Mouse (Mus musculus) ES-E14 (cell line): ENCODE data around the gene Rbfox1. TPM values are rescaled to one million over a fixed set of nuclear protein-coding genes. Genes with fewer than 3 reads are reported as not detected.

Source experiments
- DNase-seq: peaks from one replicate; pipeline ENCODE4 v3.0.0-alpha.2; 2013; ENCODE audit warnings: low read depth, low spot score
- H3K27ac ChIP-seq: 2 replicates; pipeline ENCODE4 v1.5.1; 2012; ENCODE audit warnings: low read depth, mild to moderate bottlenecking, low read length, moderate library complexity, mixed read lengths; ENCODE audit not compliant: poor library complexity, insufficient read depth, severe bottlenecking
- H3K36me3 ChIP-seq: 2 replicates; pipeline ENCODE4 v1.6.1; 2012; ENCODE audit warnings: mild to moderate bottlenecking, low read length, moderate library complexity, mixed read lengths; ENCODE audit not compliant: control insufficient read depth, poor library complexity, insufficient read depth, severe bottlenecking
- H3K4me1 ChIP-seq, 2 experiments: fragments of 150-350 bp in 1 of 2; sonication (generic) in 1 of 2; 2 replicates each; pipeline ENCODE4 v1.6.1; 2012; ENCODE audit warnings: low read length in 2 of 2, mild to moderate bottlenecking in 1 of 2, mixed read lengths in 1 of 2; ENCODE audit not compliant: control insufficient read depth in 2 of 2, insufficient read depth in 2 of 2, poor library complexity in 1 of 2
- H3K4me3 ChIP-seq, 2 experiments: fragments of 150-350 bp in 1 of 2; sonication (generic) in 1 of 2; 2 replicates each; pipeline ENCODE4 v1.5.1; 2012; ENCODE audit warnings: low read length in 2 of 2, low read depth in 1 of 2, mild to moderate bottlenecking in 1 of 2, mixed read lengths in 1 of 2; ENCODE audit not compliant: insufficient read depth in 1 of 2, poor library complexity in 1 of 2, severe bottlenecking in 1 of 2
- H3K9ac ChIP-seq: 2 replicates; pipeline ENCODE4 v1.6.1; 2012; ENCODE audit warnings: low read depth, mild to moderate bottlenecking, low read length, mixed read lengths; ENCODE audit not compliant: poor library complexity, insufficient read depth, severe bottlenecking
- H3K9me3 ChIP-seq: fragments of 150-350 bp; sonication (generic); 2 replicates; pipeline ENCODE4 v1.6.1; 2012; ENCODE audit warnings: low read depth, mild to moderate bottlenecking, low read length; ENCODE audit not compliant: control insufficient read depth, insufficient read depth
- CHD2 ChIP-seq: IDR thresholded peaks from 2 replicates; pipeline ENCODE4 v1.6.1; 2014; ENCODE audit warnings: mild to moderate bottlenecking, low read depth, low read length, inconsistent platforms
- HCFC1 ChIP-seq: IDR thresholded peaks from 2 replicates; pipeline ENCODE4 v1.6.1; 2012; ENCODE audit warnings: low read length, inconsistent platforms, borderline replicate concordance; ENCODE audit not compliant: insufficient read depth
- MAFK ChIP-seq: IDR thresholded peaks from 2 replicates; pipeline ENCODE4 v1.6.1; 2014; ENCODE audit warnings: mild to moderate bottlenecking, low read depth, low read length, inconsistent platforms; ENCODE audit not compliant: insufficient read depth
- ZC3H11A ChIP-seq: IDR thresholded peaks from 2 replicates; pipeline ENCODE4 v1.6.1; 2012; ENCODE audit warnings: low read depth, mild to moderate bottlenecking, inconsistent platforms, low read length, borderline replicate concordance
- ZNF384 ChIP-seq: IDR thresholded peaks from 2 replicates; pipeline ENCODE4 v1.6.1; 2012; ENCODE audit warnings: low read depth, low read length, inconsistent platforms
- in situ Hi-C, 2 experiments: fragments of 600-800 bp; cut with MboI; formaldehyde crosslinking; loops; one replicate each; pipeline ENCODE4 v1.15.1; 2025; ENCODE audit warnings: low sequenced_read_pairs in 2 of 2, inconsistent platforms in 1 of 2; ENCODE audit not compliant: unreplicated experiment in 2 of 2
- total RNA-seq: library from RNA; depleted of rRNA; stranded (reverse); fragments of 300-350 nt; gene quantifications from 2 replicates; pipeline ENCODE4 v1.2.3, GENCODE M21; 2012

Rbfox1 gene
- total RNA-seq, 1 experiment: 0.18 TPM

DNA sequence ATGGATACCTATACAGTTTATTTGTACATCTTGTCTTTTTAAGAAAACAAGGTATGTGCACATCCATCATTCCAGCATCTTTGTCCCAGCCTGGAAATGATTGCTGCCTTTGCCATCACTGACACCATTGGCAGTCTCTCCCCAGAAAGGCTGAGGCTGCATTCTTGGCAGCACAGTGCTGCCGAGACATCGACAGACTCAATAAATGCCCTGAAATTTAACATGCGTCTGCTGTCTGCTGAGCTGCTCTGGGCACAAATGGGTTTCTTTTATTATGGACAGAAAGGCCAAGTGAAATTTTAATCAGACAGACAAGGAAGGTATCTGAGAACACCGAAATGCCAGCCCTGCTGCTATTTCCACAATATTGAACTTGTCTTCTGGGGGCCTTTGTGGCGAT is 761.8 kb downstream of the Rbfox1 start:
- TF ChIP-seq CHD2: no peak
- no peak for TF ChIP-seq ZC3H11A
- no peak for TF ChIP-seq HCFC1
- in situ Hi-C loops: no loop called here
- Histone ChIP-seq H3K9me3 (no peaks in the 10 kb centered on the region), H3K36me3 (no peaks in the 10 kb centered on the region), H3K4me1 (no peaks in the 10 kb centered on the region), H3K4me3 (no peak overlapping the region), H3K9ac (no peak overlapping the region), H3K27ac (no peak overlapping the region)
- no peak for DNase-seq

GRCm38 (mm10) chr16:6648753-6649152 is 763.6 kb downstream of the Rbfox1 start:
- no peaks in the 10 kb centered on the region for H3K4me1 ChIP-seq
- in situ Hi-C loops: no loop called here
- TF ChIP-seq HCFC1 (no peak), MAFK (no peak), ZNF384 (no peak), CHD2 (no peak)

GRCm38 (mm10) chr16:6658594-6658993 is 773.4 kb downstream of the Rbfox1 start:
- H3K9me3 ChIP-seq: no peaks in the 10 kb centered on the region
- no peaks in the 10 kb centered on the region for H3K36me3 ChIP-seq
- no peak overlapping the region for H3K4me3 ChIP-seq
- no peaks in the 10 kb centered on the region for H3K4me1 ChIP-seq
- in situ Hi-C loops: no loop called here
- DNase-seq: no peak
- H3K27ac ChIP-seq: no peak overlapping the region
- TF ChIP-seq ZNF384 (no peak), HCFC1 (no peak), MAFK (peak; percentile 55; the same call in 1 of the 2 replicates), ZC3H11A (no peak), CHD2 (no peak)
- no peak overlapping the region for H3K9ac ChIP-seq

More at GRCm38 (mm10) chr16:6648753-6649152, 763.6 kb downstream of the Rbfox1 start:
- Histone ChIP-seq H3K4me3 (no peak overlapping the region), H3K9ac (no peak overlapping the region), H3K9me3 (no peaks in the 10 kb centered on the region), H3K27ac (no peak overlapping the region), H3K36me3 (no peaks in the 10 kb centered on the region)
- DNase-seq: no peak

DNA sequence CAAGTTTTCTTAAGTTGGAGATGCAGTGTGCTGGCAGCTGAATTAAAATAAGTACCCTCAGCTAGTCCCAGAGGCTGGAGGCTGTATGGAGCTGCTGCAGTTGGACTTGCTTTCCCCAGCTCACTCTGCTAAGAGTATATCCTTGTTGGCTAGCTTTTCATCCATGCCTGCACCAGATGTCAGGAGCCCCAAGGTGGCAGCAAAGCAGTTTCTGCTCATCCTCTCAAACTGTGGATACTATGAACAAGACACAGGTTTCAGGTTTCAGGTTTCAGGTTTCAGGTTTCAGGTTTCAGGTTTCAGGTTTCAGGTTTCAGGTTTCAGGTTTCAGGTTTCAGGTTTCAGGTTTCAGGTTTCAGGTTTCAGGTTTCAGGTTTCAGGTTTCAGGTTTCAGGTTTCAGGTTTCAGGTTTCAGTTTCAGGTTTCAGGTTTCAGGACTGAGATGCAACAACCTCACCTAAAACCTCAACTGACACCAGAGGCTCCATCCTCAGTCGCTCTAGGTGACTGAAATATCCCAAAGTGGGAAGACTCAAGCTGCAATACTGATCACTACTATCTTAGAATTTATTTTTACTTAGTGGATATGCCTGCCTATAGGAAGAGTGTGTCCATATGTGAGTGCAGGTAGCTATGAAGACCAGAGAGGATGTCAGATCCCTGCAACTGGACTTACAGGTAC is 801.1 kb downstream of the Rbfox1 start:
- no peak overlapping the region for H3K4me3 ChIP-seq
- peak; percentile 43; the same call in 1 of the 2 replicates for TF ChIP-seq ZC3H11A
- TF ChIP-seq ZNF384: no peak
- TF ChIP-seq CHD2: no peak
- in situ Hi-C loops: no loop called here
- H3K4me1 ChIP-seq: no peaks in the 10 kb centered on the region
- peak; percentile 58 for DNase-seq
- H3K36me3 ChIP-seq: no peaks in the 10 kb centered on the region
- H3K9ac ChIP-seq: no peak overlapping the region
- H3K27ac ChIP-seq: no peak overlapping the region
- no peaks in the 10 kb centered on the region for H3K9me3 ChIP-seq

- in situ Hi-C loops: no loop called here
- Histone ChIP-seq H3K27ac (no peak overlapping the region), H3K36me3 (no peaks in the 10 kb centered on the region), H3K4me3 (no peak overlapping the region), H3K9ac (no peak overlapping the region), H3K9me3 (no peaks in the 10 kb centered on the region), H3K4me1 (no peaks in the 10 kb centered on the region)
- TF ChIP-seq CHD2 (no peak), ZNF384 (no peak), HCFC1 (no peak), ZC3H11A (no peak), MAFK (no peak)
- DNase-seq: no peak
Observed at GRCm38 (mm10) chr16:6704847-6705246, 819.7 kb downstream of the Rbfox1 start.
